Mouse (Mus musculus) activated CD4-positive, CD25-positive, alpha-beta regulatory T cell (primary cell): ENCODE data around the gene Fbxo42. TPM values are rescaled to one million over a fixed set of nuclear protein-coding genes. Genes with fewer than 3 reads are reported as not detected.

ENCODE experiments used
- polyA plus RNA-seq, 2 experiments: library from polyadenylated mRNA; unstranded; fragments of 100-300 nt; shearing (Covaris generic); gene quantifications; one replicate each; pipeline ENCODE4 v1.2.1; 2017

The Fbxo42 gene
- polyA plus RNA-seq: 10 to 100 TPM; 15.4 to 22.7 TPM

DNA sequence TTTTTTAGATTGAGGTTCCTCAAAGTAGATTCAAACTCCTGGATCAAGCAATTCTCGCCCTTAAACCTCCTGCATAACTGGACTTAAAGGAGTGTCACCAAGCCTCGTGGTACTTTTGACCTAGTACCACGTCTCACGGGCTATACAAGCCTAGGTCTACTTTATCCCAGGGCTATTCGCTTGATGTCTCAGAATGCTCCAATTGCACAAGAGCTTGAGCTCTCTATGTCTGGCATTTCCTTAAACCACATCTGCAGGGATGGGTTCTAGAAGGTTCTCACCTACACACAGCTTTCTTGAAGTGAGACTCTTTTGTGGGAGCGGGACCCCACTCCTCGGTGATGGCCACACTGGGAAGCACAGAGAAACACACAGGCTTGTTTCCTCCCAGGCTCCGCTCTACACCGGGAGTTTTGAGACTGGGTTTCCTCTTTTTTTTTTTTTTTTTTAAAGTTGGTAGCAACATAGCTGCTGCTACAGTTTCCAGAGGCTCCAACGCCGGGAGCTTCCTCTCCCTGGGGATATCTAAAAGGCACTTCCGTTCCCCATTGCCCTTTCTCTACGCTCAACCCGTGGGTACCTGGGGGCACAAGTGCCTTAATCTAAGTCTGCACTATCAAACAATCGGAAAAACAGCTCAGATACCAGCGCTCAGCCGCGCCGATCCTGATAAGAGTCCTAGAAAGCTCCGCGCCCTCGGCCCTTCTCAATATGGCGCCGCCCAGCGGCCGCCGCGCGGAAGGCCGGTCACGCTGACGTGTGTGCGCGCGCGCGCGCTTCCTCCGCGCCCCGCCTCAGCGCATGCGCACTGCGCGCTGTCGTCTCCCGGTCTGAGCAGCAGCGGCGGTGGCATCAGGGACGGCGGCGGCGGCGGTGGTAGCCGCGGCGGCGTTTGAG is at the start of gene Fbxo42:
Gene Fbxo42 (plus strand): TSS at position 802 of the 897 bp plus-strand sequence.

DNA sequence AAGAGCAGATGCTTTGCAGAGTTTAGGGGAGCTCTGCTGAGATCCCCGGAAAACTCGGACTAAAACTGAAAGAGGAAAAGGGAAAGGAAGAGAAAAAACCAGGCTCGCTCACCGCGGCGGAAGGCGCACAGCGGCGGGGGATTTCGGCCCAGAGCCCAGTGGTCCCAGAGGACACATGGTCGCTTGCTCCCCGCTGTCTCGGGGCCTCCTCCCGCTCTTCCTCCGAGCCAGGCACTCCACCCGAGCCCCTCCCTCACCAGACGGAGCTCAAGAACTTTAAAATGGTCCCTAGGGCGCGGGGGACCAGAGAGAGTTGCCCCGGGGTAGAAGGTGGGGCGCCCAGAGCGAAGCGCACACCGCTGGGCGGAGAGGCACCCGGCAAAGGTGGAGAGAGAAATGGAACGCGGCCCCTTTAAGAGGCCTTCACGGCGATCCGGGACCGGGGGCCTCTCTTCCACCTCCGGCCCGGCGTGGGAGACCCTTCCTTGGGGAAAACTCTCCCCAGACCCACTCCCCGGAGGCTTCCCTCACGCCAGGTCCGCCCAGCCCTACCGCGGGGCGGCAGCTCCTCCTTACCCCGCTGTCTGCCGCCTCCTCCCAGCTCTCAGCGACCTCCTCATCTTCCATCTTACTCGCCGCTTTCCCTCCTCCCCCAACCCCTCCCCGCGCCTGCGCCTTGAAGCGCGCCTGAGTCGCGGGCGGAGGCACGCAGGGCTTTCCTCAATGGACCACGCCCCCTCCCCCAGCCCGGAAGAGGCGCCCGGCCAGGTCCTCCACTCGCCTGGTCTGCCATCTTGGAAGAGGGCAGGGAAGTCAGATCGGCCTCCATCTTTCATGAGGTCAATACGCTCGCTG is 8.4 kb upstream of the Fbxo42 start, which contains the start of gene Szrd1:
Gene Szrd1 (minus strand): TSS at position 660 of the 855 bp plus-strand sequence.

DNA sequence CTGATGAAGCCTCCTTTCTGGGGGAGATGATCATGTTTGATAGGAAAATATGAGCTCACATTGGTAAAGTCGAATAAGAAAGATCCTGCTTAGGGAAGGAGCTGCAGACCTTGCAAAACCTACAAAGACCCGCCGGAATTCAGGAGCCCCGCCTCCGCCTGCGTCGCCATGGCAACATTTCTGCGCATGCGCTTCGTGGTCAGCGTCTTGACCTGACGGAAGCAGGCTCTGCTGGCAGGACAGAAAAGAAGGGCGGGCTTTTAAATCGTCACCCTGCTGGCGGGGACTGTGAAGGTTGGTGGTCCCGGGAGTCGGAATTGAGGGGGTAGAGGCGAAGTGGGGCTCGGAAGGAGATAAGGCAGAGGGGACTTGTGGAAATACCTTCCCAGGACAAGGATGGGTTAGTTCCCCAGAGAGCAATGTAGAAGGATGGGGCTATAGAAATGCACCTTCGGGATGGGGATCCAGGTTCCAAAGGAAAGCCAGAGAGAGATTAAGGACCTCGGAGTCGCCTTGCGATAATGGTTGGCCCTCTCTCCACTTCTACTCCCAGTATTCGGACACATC is 66.1 kb downstream of the Fbxo42 start, which contains the start of gene Rsg1:
Gene Rsg1 (plus strand): TSS at position 187 of the 567 bp plus-strand sequence.

DNA sequence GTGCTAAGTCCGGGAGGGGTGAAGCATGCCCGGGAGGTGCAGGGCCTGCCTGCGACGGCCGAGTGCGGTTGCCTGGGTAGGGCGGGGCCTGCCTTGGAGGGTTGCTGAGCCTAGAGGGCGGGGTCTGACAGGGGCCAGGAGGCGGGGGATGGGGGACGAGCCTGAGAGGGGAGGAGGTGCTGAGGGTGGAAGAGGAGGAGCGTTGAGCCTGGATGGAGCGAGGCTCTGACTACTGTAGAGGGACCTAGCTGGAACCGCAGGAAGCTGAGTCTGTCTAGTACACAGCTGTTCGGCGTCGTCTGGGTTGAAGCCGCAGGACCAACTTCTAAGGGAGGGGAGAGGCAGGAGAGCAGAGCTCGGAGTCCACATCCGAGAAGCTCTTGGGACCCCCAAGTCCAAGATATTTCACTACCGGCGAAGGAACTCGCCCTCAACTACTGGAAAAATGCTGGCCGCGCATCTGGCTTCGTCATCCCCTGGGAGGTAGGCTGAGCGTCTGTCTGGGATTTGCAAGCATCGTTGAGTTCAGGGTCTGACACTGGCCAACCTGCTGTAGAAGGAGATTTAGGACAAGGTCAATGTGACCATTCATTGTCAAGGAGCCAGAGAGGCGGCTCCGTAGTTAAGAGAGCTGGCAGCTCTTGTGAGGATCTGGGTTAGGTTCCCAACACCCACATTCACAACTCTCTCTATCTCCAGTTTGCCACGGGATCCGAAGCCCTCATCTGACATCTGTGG is 91.8 kb downstream of the Fbxo42 start, which contains the start of gene Arhgef19:
Gene Arhgef19 (plus strand): TSS at position 112 of the 738 bp plus-strand sequence.

Other genes with a start within 250 kb of the Fbxo42 start
- 10 to 100 TPM in 1 of 2 experiments, 1 to 10 TPM in 1; 8.6 to 25.8 TPM for gene Padi2, start 241.6 kb upstream of the Fbxo42 start, polyA plus RNA-seq
- 100 to 1,000 TPM; 302 to 309 TPM for gene Sdhb, start 186.7 kb upstream of the Fbxo42 start, polyA plus RNA-seq
- gene Atp13a2, start 161.0 kb upstream of the Fbxo42 start, polyA plus RNA-seq: 10 to 100 TPM; 32.2 to 51.2 TPM
- gene Mfap2, start 137.5 kb upstream of the Fbxo42 start, polyA plus RNA-seq: not detected
- gene Crocc, start 87.4 kb upstream of the Fbxo42 start, polyA plus RNA-seq: 1 to 10 TPM; 1.2 to 2.0 TPM
- gene Necap2, start 69.6 kb upstream of the Fbxo42 start, polyA plus RNA-seq: 100 to 1,000 TPM in 1 of 2 experiments, 10 to 100 TPM in 1; 94.8 to 160 TPM
- under 1 TPM; 0.25 to 0.48 TPM for gene Spata21, start 59.6 kb upstream of the Fbxo42 start, polyA plus RNA-seq
- gene Szrd1, start 8.1 kb upstream of the Fbxo42 start, polyA plus RNA-seq: 10 to 100 TPM; 50.1 to 65.1 TPM
- 1 to 10 TPM; 2.2 to 4.3 TPM for gene Rsg1, start 66.0 kb downstream of the Fbxo42 start, polyA plus RNA-seq
- gene Arhgef19, start 91.6 kb downstream of the Fbxo42 start, polyA plus RNA-seq: under 1 TPM; 0.15 to 0.30 TPM
- gene Epha2, start 153.3 kb downstream of the Fbxo42 start, polyA plus RNA-seq: not detected
- gene Fam131c, start 220.3 kb downstream of the Fbxo42 start, polyA plus RNA-seq: not detected